Mouse (Mus musculus): Measurements from ENCODE around the gene Tmem9b.

- TF ChIP-seq CTCF (IDR thresholded peaks at IDR 0.05) (no peak), EP300 (IDR thresholded peaks at IDR 0.05) (no peak)
Measured at GRCm38 (mm10) chr7:109713434-109713982, 39.2 kb downstream of the Tmem9b start.

Data from lung, postnatal 0 days (tissue).